Mouse (Mus musculus): ENCODE results near the gene Vrk1.

DNA sequence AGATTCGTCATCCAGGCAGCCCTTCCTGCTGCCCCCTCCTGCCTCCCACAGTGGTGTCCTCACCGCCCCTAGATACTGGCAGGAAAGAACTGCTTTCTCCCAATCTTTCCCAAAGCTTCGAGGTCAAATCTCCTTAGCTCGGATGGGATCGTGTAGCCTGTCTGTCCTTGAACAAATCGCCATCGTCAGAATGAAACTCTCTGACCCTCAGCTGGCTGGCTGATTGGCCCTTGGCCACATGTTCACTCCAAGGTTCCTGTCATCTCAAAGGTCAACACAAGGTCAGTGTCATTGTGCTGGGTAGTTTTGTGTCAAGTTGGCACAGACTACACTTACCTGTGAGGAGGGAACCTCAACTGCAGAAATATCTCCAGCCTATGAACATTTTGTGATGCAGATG is 16.7 kb upstream of the Vrk1 start:
- TF ChIP-seq POLR2A (IDR thresholded peaks at IDR 0.05; ENCODE audit: low read depth, low read length): no peak
- TF ChIP-seq USF1 (IDR thresholded peaks at IDR 0.05; ENCODE audit: low read depth, low read length): no peak
- no peak for TF ChIP-seq CTCF (conservative IDR thresholded peaks at IDR 0.05 in 1 of 2, IDR thresholded peaks at IDR 0.05 in 1 of 2; ENCODE audit: low read depth in 2 of 2, low read length in 2 of 2)
- no peak for TF ChIP-seq MYC (IDR thresholded peaks at IDR 0.05; ENCODE audit: low read depth, low read length)
- TF ChIP-seq TCF12 (IDR thresholded peaks at IDR 0.05; ENCODE audit: low read depth, low read length): no peak
- TF ChIP-seq NRF1 (IDR thresholded peaks at IDR 0.05; ENCODE audit: low read depth, low read length): no peak
- no peak for TF ChIP-seq SMC3 (IDR thresholded peaks at IDR 0.05; ENCODE audit: low read depth, low read length)
- no peak for TF ChIP-seq MAFK (IDR thresholded peaks at IDR 0.05; ENCODE audit: insufficient replicate concordance, low read length)
- no peak for TF ChIP-seq JUND (conservative IDR thresholded peaks at IDR 0.05; ENCODE audit: low read depth, low read length)
- no peak for TF ChIP-seq EP300 (IDR thresholded peaks at IDR 0.05; ENCODE audit: low read length)
- TF ChIP-seq KAT2A (IDR thresholded peaks at IDR 0.05; ENCODE audit: insufficient replicate concordance, low read length): no peak
- TF ChIP-seq NELFE (IDR thresholded peaks at IDR 0.05; ENCODE audit: low read depth, low read length): no peak
- no peak for TF ChIP-seq ZC3H11A (IDR thresholded peaks at IDR 0.05; ENCODE audit: low read depth, low read length)

All from CH12.LX (cell line).